Mouse (Mus musculus): ENCODE measurements around the gene Ttyh3. TPM values are rescaled to one million over a fixed set of nuclear protein-coding genes. Genes with fewer than 3 reads are reported as not detected.

Ttyh3 gene
- total RNA-seq, 2 experiments from 2014 or later: 83.0 to 90.4 TPM

DNA sequence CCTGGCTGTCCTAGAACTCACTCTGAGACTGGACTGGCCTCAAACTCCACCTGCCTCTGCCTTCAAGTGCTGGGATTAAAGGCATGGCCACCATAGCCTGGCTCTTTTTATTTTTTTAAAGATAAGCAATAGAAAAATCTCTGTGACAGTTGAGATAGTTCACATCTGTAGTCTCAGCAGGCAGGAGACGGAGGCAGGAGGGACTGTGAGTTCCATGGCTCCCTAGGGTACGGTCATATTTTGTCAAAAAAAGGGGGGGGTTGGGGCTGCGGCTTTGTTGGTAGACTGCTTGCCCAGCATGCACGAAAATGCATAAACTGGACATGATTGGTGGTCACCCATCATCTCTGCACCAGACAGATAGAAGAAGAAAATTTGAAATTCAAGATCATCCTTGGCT is 77.6 kb downstream of the Ttyh3 start:
- no peak for DNase-seq

Other genes with a start within 250 kb of the Ttyh3 start
- gene Eif3b, start 229.7 kb downstream of the Ttyh3 start, total RNA-seq (2021): 100 to 1,000 TPM; 118 to 122 TPM
- not detected for gene Gm4869, start 203.4 kb downstream of the Ttyh3 start, total RNA-seq (2021)
- gene Chst12, start 143.5 kb downstream of the Ttyh3 start, total RNA-seq (2021): 1 to 10 TPM; 6.3 to 7.0 TPM
- gene Grifin, start 84.0 kb downstream of the Ttyh3 start, total RNA-seq (2021): not detected
- 10 to 100 TPM; 11.6 to 12.1 TPM for gene Lfng, start 41.7 kb downstream of the Ttyh3 start, total RNA-seq (2021)
- gene Iqce, start 53.3 kb upstream of the Ttyh3 start, total RNA-seq (2021): 10 to 100 TPM; 11.3 to 12.8 TPM
- 1 to 10 TPM; 8.3 to 9.0 TPM for gene Brat1, start 56.0 kb upstream of the Ttyh3 start, total RNA-seq (2021)
- gene Amz1, start 75.1 kb upstream of the Ttyh3 start, total RNA-seq (2021): 1 to 10 TPM in 1 of 2 experiments, under 1 TPM in 1; 0.93 to 1.5 TPM
- gene Gna12, start 181.4 kb upstream of the Ttyh3 start, total RNA-seq (2021): 10 to 100 TPM; 85.9 to 86.8 TPM